In the genomic region with DNA sequence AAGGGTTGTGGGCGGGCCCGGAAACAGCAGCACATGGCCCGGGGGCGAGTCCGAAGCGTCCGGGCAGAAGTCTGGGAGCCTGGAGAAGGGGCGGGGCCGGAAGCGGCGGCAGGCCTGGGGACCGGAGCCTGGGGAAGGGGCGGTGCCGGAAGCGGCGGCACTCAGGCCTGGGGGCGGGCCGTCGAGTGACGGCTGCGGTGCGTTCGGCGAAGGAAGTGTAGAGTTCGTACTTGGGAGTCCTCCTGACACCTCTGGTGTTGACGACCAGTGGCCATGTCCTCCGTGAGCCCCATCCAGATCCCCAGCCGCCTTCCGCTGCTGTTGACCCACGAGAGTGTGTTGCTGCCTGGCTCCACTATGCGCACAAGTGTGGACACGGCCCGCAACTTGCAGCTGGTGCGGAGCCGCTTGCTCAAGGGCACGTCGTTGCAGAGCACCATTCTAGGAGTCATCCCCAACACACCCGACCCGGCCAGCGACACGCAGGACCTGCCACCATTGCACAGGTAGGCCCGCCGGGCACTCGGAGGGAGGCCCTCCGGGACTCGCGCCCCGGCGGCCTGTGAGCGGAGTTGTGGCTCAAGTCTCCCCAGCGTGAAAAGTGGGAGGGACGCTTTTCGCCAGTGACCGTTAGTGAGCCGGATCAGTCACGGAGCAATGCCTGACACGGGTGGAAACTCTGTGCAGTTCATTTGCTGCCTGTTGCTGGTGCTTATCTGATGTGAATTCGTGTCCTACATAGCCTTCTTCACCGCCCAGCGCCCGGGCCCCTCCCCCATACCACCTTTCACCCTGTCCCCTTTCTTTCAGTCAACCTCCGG, we compare ENCODE assay signal across 7 mouse cellular contexts. TPM values are rescaled to one million over a fixed set of nuclear protein-coding genes. Genes with fewer than 3 reads are reported as not detected.
A peak's percentile ranks its signal among the peaks of the same experiment; 100 is the strongest.
DNase-seq lines count a peak whose midpoint lies in the region; ATAC-seq lines count a peak whose summit lies in the region.

A gene (plus strand): TSS at position 133 of the 821 bp plus-strand sequence.

- peak within 1 kb of the TSS; percentile 67 for H3K9ac ChIP-seq in embryonic facial prominence, embryonic 11.5 days (replicated peaks; ENCODE audit: low read length)
- H3K9ac ChIP-seq in limb, embryonic 11.5 days (ENCODE audit: low read length): peak within 1 kb of the TSS; percentile 70
- H3K9ac ChIP-seq in midbrain, embryonic 14.5 days (replicated peaks; ENCODE audit: low read length): peak within 1 kb of the TSS; percentile 74

- H3K27me3 ChIP-seq in embryonic facial prominence, embryonic 11.5 days (ENCODE audit: control insufficient read depth, insufficient read depth, low read length): no peaks in the 10 kb centered on the region
- H3K27me3 ChIP-seq in limb, embryonic 11.5 days (ENCODE audit: control insufficient read depth, insufficient read depth, low read length): no peaks in the 10 kb centered on the region
- H3K27me3 ChIP-seq in midbrain, embryonic 14.5 days (ENCODE audit: control insufficient read depth, insufficient read depth, low read length): no peaks in the 10 kb centered on the region

- peak within 1 kb of the TSS; percentile 81 for H3K4me2 ChIP-seq in embryonic facial prominence, embryonic 11.5 days (ENCODE audit: low read depth, low read length)
- H3K4me2 ChIP-seq in limb, embryonic 11.5 days (ENCODE audit: low read depth, severe bottlenecking): peak within 1 kb of the TSS; percentile 75
- peak within 1 kb of the TSS; percentile 88 for H3K4me2 ChIP-seq in midbrain, embryonic 14.5 days (ENCODE audit: low read length)

- H3K4me3 ChIP-seq in embryonic facial prominence, embryonic 11.5 days (ENCODE audit: low read depth, low read length): peak within 1 kb of the TSS; percentile 87
- peak within 1 kb of the TSS; percentile 82 for H3K4me3 ChIP-seq in limb, embryonic 11.5 days (ENCODE audit: low read depth, low read length)
- peak within 1 kb of the TSS; percentile 84 for H3K4me3 ChIP-seq in midbrain, embryonic 14.5 days (replicated peaks; ENCODE audit: low read depth, low read length)

- H3K9me3 ChIP-seq in embryonic facial prominence, embryonic 11.5 days (replicated peaks; ENCODE audit: control insufficient read depth, low read length): no peaks in the 10 kb centered on the region
- no peaks in the 10 kb centered on the region for H3K9me3 ChIP-seq in limb, embryonic 11.5 days (ENCODE audit: control insufficient read depth, low read length)
- no peaks in the 10 kb centered on the region for H3K9me3 ChIP-seq in midbrain, embryonic 14.5 days (ENCODE audit: control insufficient read depth, low read length)

- ATAC-seq in embryonic facial prominence, embryonic 11.5 days (replicated peaks; ENCODE audit: insufficient number of reproducible peaks, low FRiP score, low TSS enrichment, low read depth): peak; percentile 98
- peak; percentile 99 for ATAC-seq in limb, embryonic 11.5 days (ENCODE audit: insufficient number of reproducible peaks, low FRiP score, low TSS enrichment, low read depth)
- peak; percentile 99 for ATAC-seq in midbrain, embryonic 14.5 days (ENCODE audit: low FRiP score, low TSS enrichment)

- no peaks in the 10 kb centered on the region for H3K36me3 ChIP-seq in embryonic facial prominence, embryonic 11.5 days (replicated peaks; ENCODE audit: control insufficient read depth, insufficient read depth, low read depth, low read length)
- no peaks in the 10 kb centered on the region for H3K36me3 ChIP-seq in limb, embryonic 11.5 days (ENCODE audit: control insufficient read depth, insufficient read depth, low read length)
- no peaks in the 10 kb centered on the region for H3K36me3 ChIP-seq in midbrain, embryonic 14.5 days (ENCODE audit: control insufficient read depth, insufficient read depth, low read length)

- peak; percentile 100 for DNase-seq in adrenal gland, postnatal 14 days
- DNase-seq in embryonic facial prominence, embryonic 11.5 days (ENCODE audit: low spot score): peak; percentile 97
- DNase-seq in heart, adult 11 months: peak; percentile 100
- DNase-seq in kidney, adult 18-20 months: peak; percentile 97
- DNase-seq in limb, embryonic 11.5 days (ENCODE audit: low spot score): peak; percentile 98
- DNase-seq in midbrain, embryonic 14.5 days: peak; percentile 98
- peak; percentile 98 to 99 for DNase-seq in spleen, adult 18-20 months

- H3K4me1 ChIP-seq in embryonic facial prominence, embryonic 11.5 days (ENCODE audit: control insufficient read depth, insufficient read depth, low read length): peaks cover 3% of the 10 kb centered on the region; the same call in 1 of the 2 replicates
- H3K4me1 ChIP-seq in limb, embryonic 11.5 days (ENCODE audit: control insufficient read depth, insufficient read depth, low read length): 0 out of 2 replicates have a peak, but pooled peaks cover 3% of the 10 kb centered on the region
- peaks cover 10% of the 10 kb centered on the region; the same call in 1 of the 2 replicates for H3K4me1 ChIP-seq in midbrain, embryonic 14.5 days (ENCODE audit: control insufficient read depth, insufficient read depth, low read length)

- H3K27ac ChIP-seq in embryonic facial prominence, embryonic 11.5 days (replicated peaks; ENCODE audit: low read depth, low read length): no peak within 1 kb of the TSS; the same call in 1 of the 2 replicates
- H3K27ac ChIP-seq in limb, embryonic 11.5 days (replicated peaks; ENCODE audit: low read depth, low read length): peak within 1 kb of the TSS; percentile 42; the same call in 1 of the 2 replicates
- H3K27ac ChIP-seq in midbrain, embryonic 14.5 days (replicated peaks; ENCODE audit: low read depth, low read length): peak within 1 kb of the TSS; percentile 85

- under 1% methylated on average over 59 of the region's 62 CpGs for WGBS in embryonic facial prominence, embryonic 11.5 days
- WGBS in limb, embryonic 11.5 days: 1% methylated on average over 62 of the region's 62 CpGs
- WGBS in midbrain, embryonic 14.5 days: under 1% methylated on average over 60 of the region's 62 CpGs

RNA-seq across cellular contexts. Expression of the gene that starts here (rescaled TPM):
- total RNA-seq in adrenal gland, postnatal 14 days (2021): 123 and 136 TPM in 2 replicates
- polyA plus RNA-seq in embryonic facial prominence, embryonic 11.5 days (2014; fragmentation: Nextera tagmentation; extraction: Ambion mirVana): 67.0 and 67.3 TPM in 2 replicates
- 51.0 and 51.4 TPM in 2 replicates for polyA plus RNA-seq in limb, embryonic 11.5 days (2014; fragmentation: Nextera tagmentation; extraction: Ambion mirVana)
- polyA plus RNA-seq in midbrain, embryonic 14.5 days (2014; fragmentation: Nextera tagmentation; extraction: Ambion mirVana): 66.2 and 87.3 TPM in 2 replicates
